Mouse (Mus musculus): ENCODE measurements around the gene Gm2115. TPM values are rescaled to one million over a fixed set of nuclear protein-coding genes. Genes with fewer than 3 reads are reported as not detected.

The Gm2115 gene
- total RNA-seq, 2 experiments from 2014 or later: 24.2 to 25.7 TPM

Other genes with a start within 250 kb of the Gm2115 start
- 100 to 1,000 TPM; 160 to 172 TPM for gene Arnt2, start 118.8 kb upstream of the Gm2115 start, total RNA-seq (2021)
- 10 to 100 TPM; 15.4 to 15.8 TPM for gene Fah, start 77.8 kb downstream of the Gm2115 start, total RNA-seq (2021)
- gene Zfand6, start 161.0 kb downstream of the Gm2115 start, total RNA-seq (2021): 10 to 100 TPM; 63.7 to 63.9 TPM

All from layer of hippocampus, postnatal 10 days (tissue).